Mouse (Mus musculus): Measurements from ENCODE around the gene Bbs9. TPM values are rescaled to one million over a fixed set of nuclear protein-coding genes. Genes with fewer than 3 reads are reported as not detected.

The Bbs9 gene
- total RNA-seq, 4 experiments from 2014 or later: 24.8 to 28.7 (median 27.8) TPM

- no peak for DNase-seq (ENCODE audit: low spot score in 2 of 2)
These were observed 7.2 kb upstream of the Bbs9 start for GRCm38 (mm10) chr9:22468170-22468898.

- no peak for DNase-seq (ENCODE audit: low spot score in 2 of 2)
These were observed 6.6 kb upstream of the Bbs9 start for GRCm38 (mm10) chr9:22468899-22469259.

GRCm38 (mm10) chr9:22469643-22470042, 5.9 kb upstream of the Bbs9 start, which contains the start of gene Rp9:
TSS of gene Rp9 (minus strand) at chr9:22469743.
- DNase-seq (ENCODE audit: low spot score in 2 of 2): no peak

- DNase-seq (ENCODE audit: low spot score in 2 of 2): no peak
These were observed 750 bp downstream of the Bbs9 start for GRCm38 (mm10) chr9:22476265-22476664.

GRCm38 (mm10) chr9:22478946-22479345, 3.4 kb downstream of the Bbs9 start:
- DNase-seq (ENCODE audit: low spot score in 2 of 2): no peak

GRCm38 (mm10) chr9:22483866-22484561, 8.5 kb downstream of the Bbs9 start:
- DNase-seq (ENCODE audit: low spot score in 2 of 2): no peak

- DNase-seq (ENCODE audit: low spot score in 2 of 2): no peak
These were observed 9.2 kb downstream of the Bbs9 start for GRCm38 (mm10) chr9:22484562-22485308.

GRCm38 (mm10) chr9:22486211-22486610, 10.7 kb downstream of the Bbs9 start:
- DNase-seq (ENCODE audit: low spot score in 2 of 2): no peak

GRCm38 (mm10) chr9:22488963-22489362, 13.4 kb downstream of the Bbs9 start:
- no peak for DNase-seq (ENCODE audit: low spot score in 2 of 2)

- DNase-seq (ENCODE audit: low spot score in 2 of 2): no peak
These were observed 18.8 kb downstream of the Bbs9 start for GRCm38 (mm10) chr9:22494203-22494807.

GRCm38 (mm10) chr9:22495133-22495532, 19.6 kb downstream of the Bbs9 start:
- DNase-seq (ENCODE audit: low spot score in 2 of 2): no peak

GRCm38 (mm10) chr9:22497021-22497767, 21.7 kb downstream of the Bbs9 start:
- DNase-seq (ENCODE audit: low spot score in 2 of 2): no peak

- no peak for DNase-seq (ENCODE audit: low spot score in 2 of 2)
These were observed 27.5 kb downstream of the Bbs9 start for GRCm38 (mm10) chr9:22502972-22503371.

GRCm38 (mm10) chr9:22503581-22503980, 28.1 kb downstream of the Bbs9 start:
- DNase-seq (ENCODE audit: low spot score in 2 of 2): no peak

- no peak for DNase-seq (ENCODE audit: low spot score in 2 of 2)
These were observed 30.1 kb downstream of the Bbs9 start for GRCm38 (mm10) chr9:22505574-22505973.

GRCm38 (mm10) chr9:22515076-22515475, 39.6 kb downstream of the Bbs9 start:
- DNase-seq (ENCODE audit: low spot score in 2 of 2): no peak

GRCm38 (mm10) chr9:22518394-22519041, 43.0 kb downstream of the Bbs9 start:
- peak in 1 of 2 experiments; percentile 27 for DNase-seq (ENCODE audit: low spot score in 2 of 2)

- no peak for DNase-seq (ENCODE audit: low spot score in 2 of 2)
These were observed 47.9 kb downstream of the Bbs9 start for GRCm38 (mm10) chr9:22523460-22523859.

GRCm38 (mm10) chr9:22530734-22531489, 55.4 kb downstream of the Bbs9 start:
- DNase-seq (ENCODE audit: low spot score in 2 of 2): no peak

GRCm38 (mm10) chr9:22532112-22532511, 56.6 kb downstream of the Bbs9 start:
- DNase-seq (ENCODE audit: low spot score in 2 of 2): no peak

All from layer of hippocampus, adult 8-10 months (tissue).